Mouse (Mus musculus): ENCODE measurements around the gene Psd4. TPM values are rescaled to one million over a fixed set of nuclear protein-coding genes. Genes with fewer than 3 reads are reported as not detected.

Gene Psd4
- polyA plus RNA-seq, 1 experiment, result 3.6 TPM

GRCm38 (mm10) chr2:24405345-24406012 lies 38.1 kb downstream of the Psd4 start:
- no peak overlapping the region for H3K27ac ChIP-seq (ENCODE audit: insufficient read depth, low read depth, low read length)
- DNase-seq, result peak; percentile 84
- H3K4me3 ChIP-seq (ENCODE audit: insufficient read depth, low read depth, low read length), result no peak overlapping the region
- TF ChIP-seq CTCF (conservative IDR thresholded peaks at IDR 0.05; ENCODE audit: insufficient read depth, insufficient read length, low read depth, low read length), result peak; percentile 87
- no peak for TF ChIP-seq POLR2A (IDR thresholded peaks at IDR 0.05; ENCODE audit: low read depth, low read length)
- 12% methylated on average over 23 of the region's 23 CpGs for WGBS
- no peaks in the 10 kb centered on the region for H3K27me3 ChIP-seq (replicated peaks; ENCODE audit: control insufficient read depth, insufficient read depth, low read length)
- no peaks in the 10 kb centered on the region for H3K36me3 ChIP-seq (ENCODE audit: control insufficient read depth, insufficient read depth, low read length)
- peaks cover 4% of the 10 kb centered on the region; the same call in 1 of the 2 replicates for H3K4me1 ChIP-seq (ENCODE audit: control insufficient read depth, insufficient read depth, low read length)

- 34% methylated on average over 4 of the region's 4 CpGs for WGBS
- H3K27ac ChIP-seq (ENCODE audit: insufficient read depth, low read depth, low read length), result no peak overlapping the region
- TF ChIP-seq CTCF (conservative IDR thresholded peaks at IDR 0.05; ENCODE audit: insufficient read depth, insufficient read length, low read depth, low read length), result no peak
- TF ChIP-seq POLR2A (IDR thresholded peaks at IDR 0.05; ENCODE audit: low read depth, low read length), result no peak
- no peaks in the 10 kb centered on the region for H3K27me3 ChIP-seq (replicated peaks; ENCODE audit: control insufficient read depth, insufficient read depth, low read length)
- H3K4me1 ChIP-seq (ENCODE audit: control insufficient read depth, insufficient read depth, low read length), result peaks cover 20% of the 10 kb centered on the region
- H3K4me3 ChIP-seq (ENCODE audit: insufficient read depth, low read depth, low read length), result no peak overlapping the region
- peak; percentile 85 for DNase-seq
- no peaks in the 10 kb centered on the region for H3K36me3 ChIP-seq (ENCODE audit: control insufficient read depth, insufficient read depth, low read length)
These were observed 40.5 kb downstream of the Psd4 start for GRCm38 (mm10) chr2:24407701-24408485.

DNA sequence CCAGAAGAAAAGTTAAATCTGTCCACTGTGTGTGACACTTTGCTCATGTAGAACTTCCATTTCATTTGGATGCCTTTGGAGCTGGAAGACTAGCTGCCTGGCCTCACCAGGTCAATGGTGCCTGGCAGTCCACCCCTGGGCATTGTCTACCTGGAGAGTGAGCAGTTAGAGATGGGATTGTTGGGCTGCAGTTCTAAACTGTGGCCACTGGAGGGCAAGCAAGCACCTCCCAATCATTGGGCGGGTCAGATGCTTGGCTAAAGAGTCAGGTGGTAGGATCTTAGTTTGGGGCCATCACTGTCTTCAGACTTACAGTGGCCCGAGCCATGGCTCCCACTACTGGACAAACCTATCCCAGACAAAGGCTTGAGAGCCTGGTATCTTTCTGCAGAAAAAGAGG lies 41.8 kb downstream of the Psd4 start:
- DNase-seq, result peak; percentile 83
- 0% methylated on average over 2 of the region's 2 CpGs for whole genome bisulfite sequencing
- H3K27ac ChIP-seq (ENCODE audit: insufficient read depth, low read depth, low read length), result no peak overlapping the region

DNA sequence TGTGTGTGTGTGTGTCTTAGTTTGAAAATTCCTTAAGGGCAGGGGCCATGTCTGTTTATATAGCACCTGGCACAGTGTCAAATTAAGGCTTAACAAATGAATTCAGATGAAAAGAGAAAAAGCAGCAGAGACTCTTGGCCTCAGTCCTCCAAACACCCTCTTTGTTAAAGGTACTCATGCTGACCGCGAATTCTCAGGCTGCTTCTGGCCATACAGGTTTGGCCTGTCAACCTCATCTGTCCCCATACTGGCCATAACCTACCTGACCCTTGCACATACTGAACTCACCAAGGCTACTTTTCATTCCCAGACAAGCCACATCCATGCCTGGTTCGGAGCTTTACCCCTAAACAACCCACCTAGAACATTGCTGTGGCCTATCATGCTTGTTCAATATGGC lies 45.8 kb downstream of the Psd4 start:
- no peak overlapping the region for H3K4me3 ChIP-seq (ENCODE audit: insufficient read depth, low read depth, low read length)
- no peak overlapping the region for H3K27ac ChIP-seq (ENCODE audit: insufficient read depth, low read depth, low read length)
- peaks cover 45% of the 10 kb centered on the region for H3K4me1 ChIP-seq (ENCODE audit: control insufficient read depth, insufficient read depth, low read length)
- peak; percentile 23 for DNase-seq
- H3K36me3 ChIP-seq (ENCODE audit: control insufficient read depth, insufficient read depth, low read length), result no peaks in the 10 kb centered on the region
- no peaks in the 10 kb centered on the region for H3K27me3 ChIP-seq (replicated peaks; ENCODE audit: control insufficient read depth, insufficient read depth, low read length)
- WGBS, result 41% methylated on average over 3 of the region's 3 CpGs
- TF ChIP-seq CTCF (conservative IDR thresholded peaks at IDR 0.05; ENCODE audit: insufficient read depth, insufficient read length, low read depth, low read length), result no peak
- TF ChIP-seq POLR2A (IDR thresholded peaks at IDR 0.05; ENCODE audit: low read depth, low read length), result no peak

More for the DNA sequence above, 41.8 kb downstream of the Psd4 start:
- H3K4me1 ChIP-seq (ENCODE audit: control insufficient read depth, insufficient read depth, low read length), result peaks cover 31% of the 10 kb centered on the region
- no peaks in the 10 kb centered on the region for H3K27me3 ChIP-seq (replicated peaks; ENCODE audit: control insufficient read depth, insufficient read depth, low read length)
- TF ChIP-seq POLR2A (IDR thresholded peaks at IDR 0.05; ENCODE audit: low read depth, low read length) (no peak), CTCF (conservative IDR thresholded peaks at IDR 0.05; ENCODE audit: insufficient read depth, insufficient read length, low read depth, low read length) (peak; percentile 98)
- no peaks in the 10 kb centered on the region for H3K36me3 ChIP-seq (ENCODE audit: control insufficient read depth, insufficient read depth, low read length)
- H3K4me3 ChIP-seq (ENCODE audit: insufficient read depth, low read depth, low read length), result no peak overlapping the region

DNA sequence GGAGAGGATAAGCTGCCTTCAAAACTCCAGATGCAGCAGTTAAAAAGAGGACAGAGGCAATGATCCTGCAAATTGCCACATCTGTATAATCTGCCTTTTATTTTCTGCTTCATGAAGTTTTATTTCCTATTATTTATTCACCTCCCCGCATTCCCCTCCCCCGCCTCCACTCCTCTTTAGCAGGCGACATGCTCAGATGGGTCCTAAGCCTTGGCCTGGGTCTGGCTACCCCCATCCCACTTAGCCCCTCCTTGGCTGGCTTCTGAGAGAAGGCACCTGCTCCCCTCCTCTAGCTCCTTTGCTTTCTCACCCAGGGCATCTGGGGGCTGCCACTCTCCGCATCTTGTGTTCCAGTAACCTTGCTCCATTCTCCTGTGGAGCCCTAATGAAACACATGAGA lies 46.3 kb downstream of the Psd4 start:
- Histone ChIP-seq H3K36me3 (ENCODE audit: control insufficient read depth, insufficient read depth, low read length) (no peaks in the 10 kb centered on the region), H3K4me3 (ENCODE audit: insufficient read depth, low read depth, low read length) (no peak overlapping the region), H3K27me3 (replicated peaks; ENCODE audit: control insufficient read depth, insufficient read depth, low read length) (no peaks in the 10 kb centered on the region), H3K27ac (ENCODE audit: insufficient read depth, low read depth, low read length) (no peak overlapping the region), H3K4me1 (ENCODE audit: control insufficient read depth, insufficient read depth, low read length) (peaks cover 47% of the 10 kb centered on the region)
- TF ChIP-seq POLR2A (IDR thresholded peaks at IDR 0.05; ENCODE audit: low read depth, low read length) (no peak), CTCF (conservative IDR thresholded peaks at IDR 0.05; ENCODE audit: insufficient read depth, insufficient read length, low read depth, low read length) (no peak)
- no peak for DNase-seq
- WGBS, result 57% methylated on average over 4 of the region's 4 CpGs

DNA sequence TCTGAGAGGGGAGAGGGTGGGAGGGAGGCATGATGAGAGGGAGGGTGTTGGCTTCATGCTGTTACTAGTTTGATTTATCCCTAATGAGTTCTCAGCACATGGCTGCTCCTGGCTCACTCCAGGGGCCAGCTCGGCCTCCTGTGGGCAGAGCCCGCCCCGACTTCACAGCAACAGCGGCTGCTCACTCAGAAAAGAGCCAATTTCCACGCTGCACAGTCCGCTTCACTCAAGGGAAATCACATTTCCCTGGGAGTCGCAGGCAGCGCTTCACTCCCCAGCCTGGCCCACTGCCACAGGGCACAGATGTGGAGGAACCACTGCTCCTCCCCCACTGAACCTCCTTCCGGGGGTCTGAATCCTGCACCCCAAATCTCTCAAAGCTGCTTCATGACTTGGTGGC lies 49.3 kb downstream of the Psd4 start:
- no peaks in the 10 kb centered on the region for H3K27me3 ChIP-seq (replicated peaks; ENCODE audit: control insufficient read depth, insufficient read depth, low read length)
- H3K36me3 ChIP-seq (ENCODE audit: control insufficient read depth, insufficient read depth, low read length), result peaks cover 4% of the 10 kb centered on the region
- H3K27ac ChIP-seq (ENCODE audit: insufficient read depth, low read depth, low read length), result peak overlapping the region; percentile 28
- peaks cover 47% of the 10 kb centered on the region for H3K4me1 ChIP-seq (ENCODE audit: control insufficient read depth, insufficient read depth, low read length)
- no peak overlapping the region for H3K4me3 ChIP-seq (ENCODE audit: insufficient read depth, low read depth, low read length)
- DNase-seq, result peak; percentile 69
- 6% methylated on average over 9 of the region's 9 CpGs for WGBS
- no peak for TF ChIP-seq POLR2A (IDR thresholded peaks at IDR 0.05; ENCODE audit: low read depth, low read length)
- TF ChIP-seq CTCF (conservative IDR thresholded peaks at IDR 0.05; ENCODE audit: insufficient read depth, insufficient read length, low read depth, low read length), result no peak

DNA sequence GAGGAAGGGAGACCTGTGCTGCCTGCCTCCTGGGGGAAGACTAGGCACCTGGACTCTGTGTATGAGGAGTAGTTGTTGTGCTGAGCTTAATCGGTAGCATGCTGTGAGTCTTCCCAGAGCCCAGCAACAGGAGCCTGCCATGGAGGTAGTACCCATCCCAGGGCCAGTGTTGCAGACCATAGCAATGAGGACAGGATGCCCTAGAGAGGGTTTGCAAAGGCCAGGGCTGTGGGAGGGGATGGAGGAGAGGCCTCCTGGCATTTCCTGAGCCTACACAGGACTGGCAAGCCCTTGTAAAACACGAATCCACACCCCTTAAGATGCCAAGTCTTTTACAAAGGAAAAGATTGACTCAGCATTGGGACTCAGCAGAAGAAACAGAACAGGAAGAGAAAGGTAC lies 49.7 kb downstream of the Psd4 start:
- H3K36me3 ChIP-seq (ENCODE audit: control insufficient read depth, insufficient read depth, low read length), result peaks cover 4% of the 10 kb centered on the region
- H3K4me3 ChIP-seq (ENCODE audit: insufficient read depth, low read depth, low read length), result no peak overlapping the region
- TF ChIP-seq POLR2A (IDR thresholded peaks at IDR 0.05; ENCODE audit: low read depth, low read length) (no peak), CTCF (conservative IDR thresholded peaks at IDR 0.05; ENCODE audit: insufficient read depth, insufficient read length, low read depth, low read length) (no peak)
- 5% methylated on average over 2 of the region's 2 CpGs for WGBS
- H3K4me1 ChIP-seq (ENCODE audit: control insufficient read depth, insufficient read depth, low read length), result peaks cover 51% of the 10 kb centered on the region
- peak overlapping the region; percentile 28 for H3K27ac ChIP-seq (ENCODE audit: insufficient read depth, low read depth, low read length)
- DNase-seq, result peak; percentile 40
- no peaks in the 10 kb centered on the region for H3K27me3 ChIP-seq (replicated peaks; ENCODE audit: control insufficient read depth, insufficient read depth, low read length)

All from kidney, adult 2 months (tissue).